Mouse (Mus musculus) cortical plate, adult 2 months (tissue): Measurements from ENCODE around the gene Grik4.

Source experiments
- CTCF ChIP-seq: fragments of 200-500 bp; IDR thresholded peaks from 2 replicates; pipeline ENCODE4 v1.5.1; 2011; ENCODE audit warnings: mild to moderate bottlenecking, control low read depth, low read length; ENCODE audit not compliant: insufficient read depth; ENCODE audit errors: extremely low read depth
- POLR2A ChIP-seq: fragments of 200-500 bp; IDR thresholded peaks from 2 replicates; pipeline ENCODE4 v1.6.1; 2011; ENCODE audit warnings: mild to moderate bottlenecking, low read length, control low read depth; ENCODE audit not compliant: insufficient read depth; ENCODE audit errors: extremely low read depth

- TF ChIP-seq CTCF (no peak), POLR2A (no peak)
Observed at GRCm38 (mm10) chr9:42942148-42942547, 2.1 kb downstream of the Grik4 start.
